Mouse (Mus musculus): ENCODE results near the gene Ddost. TPM values are rescaled to one million over a fixed set of nuclear protein-coding genes. Genes with fewer than 3 reads are reported as not detected.

Gene Ddost
- total RNA-seq, 1 experiment, result 317 TPM

DNA sequence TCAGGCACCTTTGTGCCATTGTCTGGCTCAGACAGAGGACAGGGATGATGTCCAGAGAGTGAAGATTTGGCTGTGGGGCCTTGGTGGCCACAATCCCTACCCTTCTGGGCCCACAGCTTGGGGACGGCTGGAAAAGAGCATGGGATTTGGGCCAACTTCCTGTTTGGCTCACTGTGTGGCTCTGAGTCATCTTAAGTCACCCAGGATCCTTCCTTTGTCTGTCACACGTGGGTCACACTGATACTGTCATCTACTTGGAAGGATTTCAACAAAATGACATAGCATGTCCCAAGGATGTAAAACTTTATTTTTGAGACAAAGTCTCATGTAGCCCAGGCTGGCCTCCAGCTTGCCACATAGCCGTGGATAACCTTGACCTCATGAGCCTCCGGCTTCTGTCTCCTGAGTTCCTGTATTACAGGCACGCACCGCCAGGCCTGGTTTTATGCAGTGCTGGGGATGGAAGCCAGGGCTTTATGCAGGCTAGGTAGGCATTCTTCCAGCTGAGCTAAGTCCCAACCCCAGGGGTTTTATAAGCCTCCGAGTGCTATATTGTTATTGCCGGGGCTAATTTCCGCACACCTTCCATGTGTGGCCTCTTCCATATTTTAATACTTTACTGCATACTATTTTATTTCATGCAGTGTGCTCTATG lies 40.5 kb downstream of the Ddost start:
- Histone ChIP-seq H3K4me3 (ENCODE audit: insufficient read depth in 1 of 2, low read depth in 1 of 2, low read length in 2 of 2, poor library complexity in 1 of 2, severe bottlenecking in 1 of 2) (no peak overlapping the region), H3K4me1 (ENCODE audit: control insufficient read depth in 2 of 2, insufficient read depth in 2 of 2, low read length in 2 of 2, poor library complexity in 1 of 2) (no peaks in the 10 kb centered on the region), H3K9ac (ENCODE audit: insufficient read depth, low read depth, low read length, poor library complexity, severe bottlenecking) (no peak overlapping the region), H3K27ac (ENCODE audit: insufficient read depth, low read depth, low read length, poor library complexity, severe bottlenecking) (no peak overlapping the region), H3K9me3 (ENCODE audit: control insufficient read depth, insufficient read depth, low read depth, low read length) (no peaks in the 10 kb centered on the region), H3K36me3 (ENCODE audit: control insufficient read depth, insufficient read depth, low read length, poor library complexity, severe bottlenecking) (no peaks in the 10 kb centered on the region)
- in situ Hi-C loops (cut with MboI; ENCODE audit: low sequenced_read_pairs in 2 of 2, unreplicated experiment in 2 of 2), result no loop called here
- DNase-seq (ENCODE audit: low read depth, low spot score), result no peak
- TF ChIP-seq ZNF384 (IDR thresholded peaks at IDR 0.05; ENCODE audit: low read depth, low read length), result no peak
- no peak for TF ChIP-seq ZC3H11A (IDR thresholded peaks at IDR 0.05; ENCODE audit: borderline replicate concordance, low read depth, low read length)
- no peak for TF ChIP-seq MAFK (IDR thresholded peaks at IDR 0.05; ENCODE audit: insufficient read depth, low read depth, low read length)
- TF ChIP-seq CHD2 (IDR thresholded peaks at IDR 0.05; ENCODE audit: low read depth, low read length), result no peak
- TF ChIP-seq HCFC1 (IDR thresholded peaks at IDR 0.05; ENCODE audit: borderline replicate concordance, insufficient read depth, low read length), result no peak

DNA sequence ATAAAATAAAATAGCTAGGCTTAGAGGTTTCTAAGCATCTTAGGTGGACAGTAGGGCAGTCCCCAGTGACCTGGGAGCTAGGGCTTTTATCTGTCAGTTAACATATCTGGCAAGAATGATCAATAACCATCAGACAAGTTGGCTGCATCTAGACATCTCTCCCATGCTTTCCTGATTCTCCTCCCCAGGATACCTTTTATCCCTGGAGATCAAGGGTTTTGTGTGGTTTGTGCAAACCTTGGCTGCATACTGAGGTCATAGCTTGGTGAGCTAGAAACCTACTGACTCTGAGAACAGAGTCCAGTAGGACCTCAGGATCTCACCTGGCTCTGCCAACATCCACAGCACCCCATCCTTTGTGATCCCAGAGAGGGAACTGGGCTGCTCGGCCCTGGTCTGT lies 42.8 kb downstream of the Ddost start:
- TF ChIP-seq ZC3H11A (IDR thresholded peaks at IDR 0.05; ENCODE audit: borderline replicate concordance, low read depth, low read length), result no peak
- TF ChIP-seq CHD2 (IDR thresholded peaks at IDR 0.05; ENCODE audit: low read depth, low read length), result no peak
- TF ChIP-seq HCFC1 (IDR thresholded peaks at IDR 0.05; ENCODE audit: borderline replicate concordance, insufficient read depth, low read length), result no peak
- no peak for TF ChIP-seq MAFK (IDR thresholded peaks at IDR 0.05; ENCODE audit: insufficient read depth, low read depth, low read length)
- TF ChIP-seq ZNF384 (IDR thresholded peaks at IDR 0.05; ENCODE audit: low read depth, low read length), result no peak
- Histone ChIP-seq H3K36me3 (ENCODE audit: control insufficient read depth, insufficient read depth, low read length, poor library complexity, severe bottlenecking) (no peaks in the 10 kb centered on the region), H3K4me3 (ENCODE audit: insufficient read depth in 1 of 2, low read depth in 1 of 2, low read length in 2 of 2, poor library complexity in 1 of 2, severe bottlenecking in 1 of 2) (no peak overlapping the region), H3K9me3 (ENCODE audit: control insufficient read depth, insufficient read depth, low read depth, low read length) (no peaks in the 10 kb centered on the region), H3K4me1 (ENCODE audit: control insufficient read depth in 2 of 2, insufficient read depth in 2 of 2, low read length in 2 of 2, poor library complexity in 1 of 2) (no peaks in the 10 kb centered on the region; a peak in 1 of 4 replicates), H3K9ac (ENCODE audit: insufficient read depth, low read depth, low read length, poor library complexity, severe bottlenecking) (no peak overlapping the region), H3K27ac (ENCODE audit: insufficient read depth, low read depth, low read length, poor library complexity, severe bottlenecking) (no peak overlapping the region)
- no peak for DNase-seq (ENCODE audit: low read depth, low spot score)
- in situ Hi-C loops (cut with MboI; ENCODE audit: low sequenced_read_pairs in 2 of 2, unreplicated experiment in 2 of 2), result no loop called here

DNA sequence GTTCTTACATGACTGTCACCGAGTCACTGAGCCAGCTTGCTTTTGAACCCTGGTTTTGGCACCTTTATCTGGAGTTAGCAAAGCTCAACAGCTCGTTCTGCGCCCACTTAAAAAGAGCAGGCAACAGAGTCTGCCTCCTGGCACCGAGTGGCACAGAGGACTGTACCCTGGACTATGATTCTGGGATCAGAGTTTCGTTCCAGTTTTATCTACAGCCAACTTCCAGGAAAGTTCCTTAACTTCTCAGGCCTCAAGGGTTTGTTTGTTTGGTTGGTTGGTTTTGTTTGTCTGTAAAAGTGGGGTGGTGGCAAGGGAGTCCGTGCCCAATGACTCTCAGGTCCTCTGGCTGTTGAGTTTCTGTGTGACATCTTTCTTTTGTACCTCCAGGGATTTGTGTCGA lies 44.2 kb downstream of the Ddost start:
- no peak overlapping the region for H3K27ac ChIP-seq (ENCODE audit: insufficient read depth, low read depth, low read length, poor library complexity, severe bottlenecking)
- TF ChIP-seq HCFC1 (IDR thresholded peaks at IDR 0.05; ENCODE audit: borderline replicate concordance, insufficient read depth, low read length), result no peak
- TF ChIP-seq ZNF384 (IDR thresholded peaks at IDR 0.05; ENCODE audit: low read depth, low read length), result no peak
- TF ChIP-seq CHD2 (IDR thresholded peaks at IDR 0.05; ENCODE audit: low read depth, low read length), result no peak
- no peak for TF ChIP-seq MAFK (IDR thresholded peaks at IDR 0.05; ENCODE audit: insufficient read depth, low read depth, low read length)
- no peak for TF ChIP-seq ZC3H11A (IDR thresholded peaks at IDR 0.05; ENCODE audit: borderline replicate concordance, low read depth, low read length)
- H3K4me1 ChIP-seq (ENCODE audit: control insufficient read depth in 2 of 2, insufficient read depth in 2 of 2, low read length in 2 of 2, poor library complexity in 1 of 2), result no peaks in the 10 kb centered on the region; a peak in 1 of 4 replicates
- H3K36me3 ChIP-seq (ENCODE audit: control insufficient read depth, insufficient read depth, low read length, poor library complexity, severe bottlenecking), result no peaks in the 10 kb centered on the region
- no peaks in the 10 kb centered on the region for H3K9me3 ChIP-seq (ENCODE audit: control insufficient read depth, insufficient read depth, low read depth, low read length)
- in situ Hi-C loops (cut with MboI; ENCODE audit: low sequenced_read_pairs in 2 of 2, unreplicated experiment in 2 of 2), result no loop called here
- no peak for DNase-seq (ENCODE audit: low read depth, low spot score)
- H3K4me3 ChIP-seq (ENCODE audit: insufficient read depth in 1 of 2, low read depth in 1 of 2, low read length in 2 of 2, poor library complexity in 1 of 2, severe bottlenecking in 1 of 2), result no peak overlapping the region
- no peak overlapping the region for H3K9ac ChIP-seq (ENCODE audit: insufficient read depth, low read depth, low read length, poor library complexity, severe bottlenecking)

DNA sequence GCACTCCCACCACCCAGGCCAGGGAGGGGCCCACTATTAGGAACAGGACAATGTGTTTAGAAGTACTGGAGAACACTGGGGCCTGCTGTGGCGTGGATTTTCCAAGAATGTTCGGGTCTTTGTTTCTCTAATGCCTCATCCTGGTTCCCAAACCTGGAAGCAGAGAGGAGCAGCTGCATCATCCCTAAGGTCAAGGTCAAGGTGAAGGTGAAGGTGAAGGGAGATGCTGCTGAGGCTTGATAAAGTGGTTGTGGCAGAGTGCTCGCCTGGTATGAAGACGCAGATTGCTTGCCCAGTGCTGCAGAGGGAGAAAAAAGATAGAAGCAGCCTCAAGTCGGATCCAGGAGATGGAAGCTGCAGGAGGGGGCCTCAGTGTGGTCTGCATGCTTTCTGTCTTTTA lies 47.3 kb downstream of the Ddost start:
- no peak for DNase-seq (ENCODE audit: low read depth, low spot score)
- Histone ChIP-seq H3K4me3 (ENCODE audit: insufficient read depth in 1 of 2, low read depth in 1 of 2, low read length in 2 of 2, poor library complexity in 1 of 2, severe bottlenecking in 1 of 2) (no peak overlapping the region), H3K9me3 (ENCODE audit: control insufficient read depth, insufficient read depth, low read depth, low read length) (no peaks in the 10 kb centered on the region), H3K9ac (ENCODE audit: insufficient read depth, low read depth, low read length, poor library complexity, severe bottlenecking) (no peak overlapping the region), H3K4me1 (ENCODE audit: control insufficient read depth in 2 of 2, insufficient read depth in 2 of 2, low read length in 2 of 2, poor library complexity in 1 of 2) (no peaks in the 10 kb centered on the region; a peak in 1 of 4 replicates), H3K36me3 (ENCODE audit: control insufficient read depth, insufficient read depth, low read length, poor library complexity, severe bottlenecking) (no peaks in the 10 kb centered on the region), H3K27ac (ENCODE audit: insufficient read depth, low read depth, low read length, poor library complexity, severe bottlenecking) (no peak overlapping the region)
- no peak for TF ChIP-seq MAFK (IDR thresholded peaks at IDR 0.05; ENCODE audit: insufficient read depth, low read depth, low read length)
- no peak for TF ChIP-seq HCFC1 (IDR thresholded peaks at IDR 0.05; ENCODE audit: borderline replicate concordance, insufficient read depth, low read length)
- TF ChIP-seq ZC3H11A (IDR thresholded peaks at IDR 0.05; ENCODE audit: borderline replicate concordance, low read depth, low read length), result no peak
- TF ChIP-seq CHD2 (IDR thresholded peaks at IDR 0.05; ENCODE audit: low read depth, low read length), result no peak
- no peak for TF ChIP-seq ZNF384 (IDR thresholded peaks at IDR 0.05; ENCODE audit: low read depth, low read length)
- in situ Hi-C loops (cut with MboI; ENCODE audit: low sequenced_read_pairs in 2 of 2, unreplicated experiment in 2 of 2), result no loop called here
